Mouse (Mus musculus) lung, adult 2 months (tissue): Measurements from ENCODE around the gene Smoc2. TPM values are rescaled to one million over a fixed set of nuclear protein-coding genes. Genes with fewer than 3 reads are reported as not detected.
A peak's percentile ranks its signal among the peaks of the same experiment; 100 is the strongest.

Experiments
- DNase-seq: peaks from one replicate; pipeline ENCODE4 v3.0.0; 2022
- H3K4me1 ChIP-seq: fragments of 200-500 bp; 2 replicates; pipeline ENCODE4 v1.6.1; 2011; ENCODE audit warnings: low read length; ENCODE audit not compliant: control insufficient read depth, insufficient read depth
- H3K4me3 ChIP-seq: fragments of 200-500 bp; replicated peaks from 2 replicates; pipeline ENCODE3; 2011; ENCODE audit warnings: low read depth, mild to moderate bottlenecking, control low read depth, low read length; ENCODE audit errors: extremely low read depth
- CTCF ChIP-seq: fragments of 200-500 bp; IDR thresholded peaks from 2 replicates; pipeline ENCODE4 v1.5.1; 2011; ENCODE audit warnings: mild to moderate bottlenecking, low read length, control low read depth; ENCODE audit not compliant: insufficient read depth
- POLR2A ChIP-seq: fragments of 200-500 bp; IDR thresholded peaks from 2 replicates; pipeline ENCODE4 v1.6.1; 2011; ENCODE audit warnings: low read depth, mild to moderate bottlenecking, control low read depth, low read length, borderline replicate concordance; ENCODE audit errors: extremely low read depth
- WGBS: fragments of 180-500 bp; shearing (Covaris S2); methylation state at CpG from one replicate; pipeline ENCODE4 v1.1.7; 2018; 5-methylcytosine and 5-hydroxymethylcytosine counted together
- polyA plus RNA-seq: library from polyadenylated mRNA; depleted of rRNA; stranded (reverse); fragments of >200 nt; gene quantifications from 2 replicates; pipeline ENCODE4 v1.2.3, GENCODE M21; 2012

Gene Smoc2
- polyA plus RNA-seq, 1 experiment: 24.1 TPM

DNA sequence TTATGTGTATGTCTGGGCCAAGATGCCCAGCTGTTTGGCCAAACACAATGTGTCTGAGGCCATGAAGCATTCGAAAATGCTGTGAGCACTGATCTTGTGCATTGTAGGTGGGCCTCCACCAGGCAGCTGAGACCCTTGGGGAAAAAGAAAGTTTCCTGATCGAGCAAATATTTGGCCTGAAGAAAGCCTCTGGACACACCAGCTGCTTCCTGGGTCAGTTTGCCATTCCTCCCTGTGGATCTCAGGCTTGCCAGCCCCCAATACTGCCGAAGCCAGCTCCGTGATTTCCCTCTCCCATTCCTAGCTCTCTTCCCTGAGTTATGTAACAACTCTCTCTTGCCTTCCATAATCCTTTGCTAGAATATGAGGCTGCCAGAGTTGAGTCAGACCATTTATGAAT, 11.3 kb upstream of the Smoc2 start:
- WGBS: 70% methylated on average over 4 of the region's 4 CpGs
- TF ChIP-seq POLR2A (no peak), CTCF (no peak)
- H3K4me3 ChIP-seq: no peak overlapping the region
- H3K4me1 ChIP-seq: no peaks in the 10 kb centered on the region
- no peak for DNase-seq

DNA sequence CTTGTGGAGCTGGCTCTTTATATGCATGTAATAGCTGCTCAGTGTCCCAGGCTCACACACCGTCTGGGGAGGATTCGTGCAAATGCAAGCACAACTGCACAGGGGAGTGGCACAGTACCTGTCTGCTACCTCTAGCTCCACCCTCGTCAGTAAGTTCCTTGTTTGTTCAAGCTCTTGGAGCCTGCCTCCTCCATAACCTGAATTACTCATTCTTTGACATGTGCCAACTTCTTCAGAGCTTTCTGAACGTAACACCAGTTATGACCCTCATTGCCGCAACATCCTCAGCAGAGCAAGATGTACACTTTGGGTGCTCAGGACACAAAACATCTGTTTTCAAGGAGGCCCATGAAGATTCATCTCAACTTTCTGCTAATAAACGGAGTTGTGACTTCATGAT, 5.9 kb upstream of the Smoc2 start:
- 43% methylated on average over 6 of the region's 6 CpGs for WGBS
- TF ChIP-seq CTCF (no peak), POLR2A (no peak)
- DNase-seq: peak; percentile 18
- H3K4me3 ChIP-seq: no peak overlapping the region
- H3K4me1 ChIP-seq: no peaks in the 10 kb centered on the region

DNA sequence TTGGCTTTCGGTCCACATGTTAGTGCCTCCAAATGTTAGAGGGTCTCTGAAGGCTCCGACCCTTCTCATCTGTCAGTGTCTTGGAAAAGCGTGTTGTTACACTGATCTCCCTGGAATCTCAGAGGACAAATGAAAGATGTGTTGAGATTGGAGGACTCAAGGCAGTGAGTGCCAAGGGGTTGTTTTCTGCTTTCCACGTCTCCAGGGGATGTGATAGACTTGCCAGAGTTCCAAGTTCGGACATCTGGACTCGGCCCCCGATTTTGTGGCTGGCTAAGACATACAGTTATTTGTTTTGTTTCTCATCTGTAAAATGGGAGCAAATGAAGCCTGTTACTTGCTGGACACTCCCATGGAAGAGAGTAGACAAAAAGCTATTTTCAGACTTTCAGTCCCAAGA, 2.0 kb upstream of the Smoc2 start:
- Histone ChIP-seq H3K4me1 (no peaks in the 10 kb centered on the region), H3K4me3 (no peak overlapping the region)
- TF ChIP-seq POLR2A: no peak
- no peak for TF ChIP-seq CTCF
- WGBS: 75% methylated on average over 7 of the region's 7 CpGs
- no peak for DNase-seq

DNA sequence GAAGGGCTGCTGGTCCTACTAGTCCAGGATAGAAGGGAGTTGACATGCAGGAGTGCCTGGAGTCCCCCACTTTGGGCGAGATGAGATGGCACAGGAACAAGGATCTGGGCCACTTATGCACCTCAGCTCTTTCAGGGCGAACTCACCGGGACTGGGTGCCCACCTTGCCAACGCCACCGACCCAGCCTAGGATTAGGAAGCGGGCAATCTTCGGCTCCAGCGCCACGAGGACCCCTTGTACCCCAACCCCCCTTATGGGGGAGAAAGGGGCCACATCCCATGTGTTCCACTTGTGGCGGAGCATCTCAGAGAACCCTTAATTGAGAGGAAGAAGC, 627 bp downstream of the Smoc2 start:
- H3K4me1 ChIP-seq: no peaks in the 10 kb centered on the region
- no peak for TF ChIP-seq CTCF
- TF ChIP-seq POLR2A: no peak
- WGBS: 3% methylated on average over 10 of the region's 10 CpGs
- DNase-seq: no peak
- H3K4me3 ChIP-seq: peak overlapping the region; percentile 32

DNA sequence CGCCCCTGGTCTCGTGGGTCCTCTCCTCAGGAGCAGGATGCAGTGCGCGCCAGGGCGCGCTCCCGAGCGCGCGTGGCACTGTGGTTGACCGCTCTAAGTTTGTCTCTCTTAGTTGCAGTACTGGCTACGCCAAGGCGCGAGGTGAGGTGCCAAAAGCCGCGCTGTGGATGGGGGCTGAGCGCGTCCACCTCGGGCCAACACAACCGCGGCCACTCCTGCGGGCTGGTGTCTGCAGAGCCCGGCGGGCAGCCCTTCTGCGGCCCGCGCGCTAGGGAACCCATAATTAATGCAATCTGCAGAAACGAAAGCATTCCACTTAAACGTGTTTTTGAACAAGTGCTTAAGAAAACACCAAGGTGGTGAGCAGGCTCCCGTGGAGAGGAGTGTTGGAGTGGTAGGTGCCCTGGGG, 1.1 kb downstream of the Smoc2 start:
- TF ChIP-seq POLR2A: no peak
- 2% methylated on average over 31 of the region's 31 CpGs for WGBS
- H3K4me3 ChIP-seq: peak overlapping the region; percentile 15
- DNase-seq: peak; percentile 23
- no peaks in the 10 kb centered on the region for H3K4me1 ChIP-seq

DNA sequence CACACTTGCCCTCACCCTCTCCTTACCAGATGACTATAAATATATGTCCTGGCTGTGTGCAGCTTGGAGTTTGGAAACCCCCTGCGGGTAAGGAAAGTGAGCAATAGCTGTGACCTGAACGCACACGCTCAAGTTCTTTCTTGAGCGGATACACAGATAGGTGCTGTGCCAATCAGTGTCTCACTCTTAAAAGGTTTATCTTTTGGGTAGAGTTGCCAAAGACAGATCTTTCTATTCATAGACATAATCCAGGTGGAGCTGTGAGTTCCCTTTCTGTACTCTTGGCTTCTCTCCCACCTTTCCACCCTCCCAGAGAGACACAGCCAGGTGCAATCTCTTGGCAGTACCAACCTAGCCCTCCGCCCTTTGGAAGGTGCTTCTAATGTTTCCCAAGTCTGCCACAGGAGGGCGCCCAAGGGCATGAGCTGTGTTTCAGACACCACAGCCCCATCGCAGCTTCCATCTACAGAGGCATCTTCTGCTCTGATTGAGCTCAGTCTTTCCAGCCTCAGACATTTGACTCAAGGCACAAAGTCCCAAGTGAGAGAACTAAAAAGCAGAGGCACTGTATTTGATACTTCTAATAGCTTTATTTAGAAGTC, 8.8 kb downstream of the Smoc2 start:
- H3K4me3 ChIP-seq: no peak overlapping the region
- peak; percentile 80 for DNase-seq
- WGBS: 40% methylated on average over 7 of the region's 7 CpGs
- TF ChIP-seq CTCF (peak; percentile 77), POLR2A (no peak)
- no peaks in the 10 kb centered on the region for H3K4me1 ChIP-seq

DNA sequence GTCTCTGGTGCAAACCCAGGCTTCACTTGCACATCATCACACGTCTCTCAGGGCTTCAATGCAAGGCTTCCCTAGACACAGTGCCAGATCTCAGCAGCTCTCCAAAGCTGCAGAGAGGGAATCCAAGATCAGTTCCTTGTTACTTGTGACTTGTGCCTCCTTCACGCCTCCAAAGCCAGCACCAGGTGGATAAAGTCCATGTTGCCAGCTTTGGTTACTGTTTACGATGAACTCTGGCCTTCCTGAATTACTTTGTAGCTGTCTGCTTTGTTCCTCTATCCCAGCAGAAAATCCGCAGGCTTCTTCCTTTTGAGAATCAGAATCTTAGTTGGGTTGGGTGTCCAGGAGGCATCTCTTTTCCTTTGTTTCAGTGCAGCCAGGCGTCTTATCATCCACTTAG, 14.3 kb downstream of the Smoc2 start:
- 58% methylated on average over 5 of the region's 5 CpGs for WGBS
- TF ChIP-seq POLR2A: no peak
- no peak for DNase-seq
- Histone ChIP-seq H3K4me1 (no peaks in the 10 kb centered on the region), H3K4me3 (no peak overlapping the region)

DNA sequence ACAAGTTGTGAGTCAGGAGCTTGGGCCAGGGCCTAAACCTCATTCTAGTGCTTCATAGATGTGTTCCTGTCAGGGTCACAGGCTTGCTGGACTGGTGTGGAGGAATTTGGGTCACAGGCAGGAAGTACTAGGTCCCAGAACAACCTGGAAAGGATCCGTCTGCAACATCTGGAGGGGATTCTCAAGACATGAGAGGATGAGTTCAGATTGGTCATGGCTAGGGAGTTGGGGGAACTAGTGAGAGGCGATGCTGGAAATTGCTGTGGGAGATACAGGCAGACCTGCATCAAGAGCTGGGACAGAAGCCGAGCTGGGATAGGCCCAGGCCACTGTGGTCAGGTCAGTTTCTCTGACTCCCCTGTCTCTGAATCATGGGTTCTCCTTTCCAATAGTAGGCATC, 15.8 kb downstream of the Smoc2 start:
- no peak for DNase-seq
- H3K4me1 ChIP-seq: no peaks in the 10 kb centered on the region
- 74% methylated on average over 3 of the region's 3 CpGs for WGBS
- no peak overlapping the region for H3K4me3 ChIP-seq
- TF ChIP-seq CTCF: no peak
- TF ChIP-seq POLR2A: no peak

DNA sequence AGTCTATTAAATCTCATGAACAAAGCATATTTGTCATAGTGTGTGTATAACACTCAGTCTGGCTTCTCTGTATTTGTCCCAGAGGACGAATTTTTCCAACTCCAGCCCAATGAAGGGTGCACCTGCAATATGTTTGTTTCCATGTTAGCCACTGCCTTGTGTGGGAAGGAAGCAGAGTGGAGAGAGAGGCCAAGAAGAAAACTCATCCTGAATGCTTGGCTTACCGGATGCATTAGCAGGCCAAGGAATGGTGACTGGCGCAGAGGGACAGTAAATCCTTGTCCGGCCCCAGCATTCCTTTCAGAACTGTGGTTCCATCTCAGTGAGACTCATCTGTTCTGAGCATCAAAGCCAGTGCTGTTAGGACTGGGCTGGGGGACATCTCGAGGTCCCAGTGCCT, 21.1 kb downstream of the Smoc2 start:
- DNase-seq: no peak
- TF ChIP-seq POLR2A (no peak), CTCF (no peak)
- 85% methylated on average over 5 of the region's 5 CpGs for WGBS
- no peaks in the 10 kb centered on the region for H3K4me1 ChIP-seq
- H3K4me3 ChIP-seq: no peak overlapping the region

DNA sequence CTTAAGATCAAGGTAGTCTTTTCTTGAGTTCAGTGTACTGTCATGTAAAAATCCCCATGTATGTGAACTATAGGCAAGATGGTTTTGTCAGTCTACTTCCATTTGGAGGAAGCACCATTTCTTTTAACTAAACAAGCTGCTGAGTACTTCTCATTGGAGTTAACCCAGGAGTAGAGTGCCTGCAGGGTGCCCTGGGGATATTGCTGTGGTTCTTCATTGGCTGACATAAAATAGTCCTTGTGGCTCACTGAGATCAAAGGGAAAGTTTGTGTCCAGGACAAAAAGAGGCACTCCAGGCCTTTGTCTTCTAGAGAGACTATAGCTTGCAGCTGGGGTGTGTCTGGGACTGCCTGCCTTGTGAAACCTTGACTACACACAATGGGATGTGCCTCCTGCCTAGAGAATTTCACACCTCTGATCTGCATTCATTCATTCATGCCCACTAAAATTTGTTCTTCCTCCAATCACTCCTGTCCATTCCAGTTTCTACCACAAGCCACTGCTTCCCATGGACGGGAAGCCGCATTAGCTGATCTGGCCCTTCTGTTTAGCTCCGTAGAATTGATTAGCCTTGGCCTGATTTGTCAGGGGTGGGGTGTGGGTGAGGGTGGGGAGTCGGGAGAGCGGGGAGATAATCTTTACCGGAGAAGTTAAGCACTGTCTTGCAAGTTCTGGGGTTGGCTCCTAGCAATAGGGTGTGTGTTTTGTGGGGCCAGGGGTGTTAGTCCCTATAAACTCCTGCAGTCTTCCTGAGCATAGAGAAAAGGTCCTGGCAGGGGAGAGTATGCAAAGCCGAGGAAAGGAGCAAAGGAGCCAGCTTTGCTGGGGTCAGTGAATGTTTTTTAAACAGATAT, 22.4 kb downstream of the Smoc2 start:
- WGBS: 52% methylated on average over 7 of the region's 7 CpGs
- Histone ChIP-seq H3K4me1 (no peaks in the 10 kb centered on the region), H3K4me3 (no peak overlapping the region)
- no peak for DNase-seq
- TF ChIP-seq CTCF (no peak), POLR2A (no peak)
